17 mouse cellular contexts compared by ENCODE assay signal in the genomic region with DNA sequence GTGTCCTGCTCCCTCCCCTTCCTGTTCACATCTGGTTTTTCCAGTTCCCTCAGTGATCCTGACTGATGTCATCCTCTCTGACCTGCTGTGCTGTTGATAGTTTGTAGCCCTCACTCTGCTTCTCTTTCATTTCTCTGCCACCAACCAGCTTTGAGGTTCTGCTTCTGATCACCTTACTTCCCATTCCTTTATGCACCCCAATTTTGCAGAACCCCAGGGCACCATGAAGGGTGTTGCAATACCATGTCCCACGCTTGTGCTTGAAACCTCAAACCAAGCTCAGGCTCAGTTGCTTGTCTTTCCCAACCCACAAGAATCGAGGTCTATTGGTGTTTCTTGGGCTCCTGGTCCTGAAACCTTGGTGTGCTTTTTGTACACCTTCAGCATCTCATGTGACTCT.
"Had no signal": no experiment of that assay in that cellular context is flagged by ENCODE, and none has a peak within 500 bp of the region (broad histone marks: within the 10 kb centered on the region; RNA-seq: fewer than 3 reads in every experiment).

No protein-coding gene starts in this region.

- ATAC-seq: forebrain, postnatal 0 days; hindbrain, postnatal 0 days; intestine, embryonic 16.5 days had no signal

- DNase-seq: forebrain, postnatal 0 days; gastrocnemius, postnatal 14 days; gastrocnemius, postnatal 36 days; heart, adult 11 months; heart, adult 2 months; heart, postnatal 14 days; heart, postnatal 36 days; kidney, adult 11 months; kidney, adult 2 months; kidney, postnatal 10 days; kidney, postnatal 25 days; kidney, postnatal 4 days; layer of hippocampus, adult 9-11 months; layer of hippocampus, postnatal 36 days; left cerebral cortex, postnatal 4 days had no signal
